Mouse (Mus musculus) heart, postnatal 0 days (tissue): ENCODE data around the gene Olfr283. TPM values are rescaled to one million over a fixed set of nuclear protein-coding genes. Genes with fewer than 3 reads are reported as not detected.
A peak's percentile ranks its signal among the peaks of the same experiment; 100 is the strongest.
"Not testable (repeated sequence)": the region's sequence is repeated elsewhere in the genome, so short reads cannot be mapped to it uniquely, and the experiment has no call there.

ENCODE experiments used
- ATAC-seq: fragments of 200-750 bp; cut with Nextera tagmentation; 2 replicates; pipeline ENCODE4 v1.8.0; 2017; ENCODE audit warnings: low read depth, moderate number of reproducible peaks, moderate library complexity; ENCODE audit not compliant: insufficient read depth
- DNase-seq: peaks from one replicate; pipeline ENCODE4 v3.0.0-alpha.2; 2016; ENCODE audit warnings: low spot score
- H3K27ac ChIP-seq: fragments of 300-500 bp; sonication (generic); 2 replicates; pipeline ENCODE4 v1.5.1; 2014; ENCODE audit warnings: low read depth, mild to moderate bottlenecking
- H3K27me3 ChIP-seq: fragments of 300-500 bp; sonication (generic); 2 replicates; pipeline ENCODE4 v1.6.1; 2014; ENCODE audit warnings: low read length, mixed read lengths; ENCODE audit not compliant: control insufficient read depth, insufficient read depth
- H3K36me3 ChIP-seq: fragments of 300-500 bp; sonication (generic); replicated peaks from 2 replicates; pipeline ENCODE4 v1.6.1; 2014; ENCODE audit warnings: low read length, mixed read lengths; ENCODE audit not compliant: control insufficient read depth, insufficient read depth
- H3K4me1 ChIP-seq: fragments of 300-500 bp; sonication (generic); 2 replicates; pipeline ENCODE4 v1.6.1; 2014; ENCODE audit warnings: antibody characterized with exemption; ENCODE audit not compliant: control insufficient read depth, insufficient read depth
- H3K4me2 ChIP-seq: fragments of 300-500 bp; sonication (generic); 2 replicates; pipeline ENCODE4 v1.6.1; 2014; ENCODE audit warnings: low read depth, mild to moderate bottlenecking, low read length, moderate library complexity
- H3K4me3 ChIP-seq: fragments of 300-500 bp; sonication (generic); 2 replicates; pipeline ENCODE4 v1.5.1; 2014; ENCODE audit warnings: low read depth, low read length
- H3K9ac ChIP-seq: fragments of 300-500 bp; sonication (generic); replicated peaks from 2 replicates; pipeline ENCODE4 v1.6.1; 2014; ENCODE audit warnings: low read depth, low read length, mixed read lengths
- H3K9me3 ChIP-seq: fragments of 300-500 bp; sonication (generic); replicated peaks from 2 replicates; pipeline ENCODE4 v1.6.1; 2016; ENCODE audit warnings: low read length; ENCODE audit not compliant: control insufficient read depth
- CTCF ChIP-seq: IDR thresholded peaks from 2 replicates; pipeline ENCODE4 v1.5.1; 2016; ENCODE audit warnings: antibody characterized with exemption, control low read depth, low read depth
- EP300 ChIP-seq: IDR thresholded peaks from 2 replicates; pipeline ENCODE4 v1.6.1; 2016; ENCODE audit warnings: antibody characterized with exemption, low read depth
- WGBS: fragments of 180-500 bp; shearing (Covaris S2); extraction: QIAGEN DNeasy Blood & Tissue Kit; methylation state at CpG from one replicate; pipeline ENCODE4 v1.1.7; 2014; 5-methylcytosine and 5-hydroxymethylcytosine counted together
- polyA plus RNA-seq: library from polyadenylated mRNA; unstranded; fragments of >200 nt; fragmentation: Nextera tagmentation; extraction: Ambion mirVana; gene quantifications from 2 replicates; pipeline ENCODE4 v1.2.1, GENCODE M21; 2015
- total RNA-seq: library from RNA; depleted of rRNA; stranded (reverse); fragments of >200 nt; gene quantifications from 2 replicates; pipeline ENCODE4 v1.2.3, GENCODE M21; 2014; ENCODE audit warnings: low replicate concordance

Olfr283 gene
- total and polyA plus RNA-seq, 2 experiments from 2014 or later: not detected

DNA sequence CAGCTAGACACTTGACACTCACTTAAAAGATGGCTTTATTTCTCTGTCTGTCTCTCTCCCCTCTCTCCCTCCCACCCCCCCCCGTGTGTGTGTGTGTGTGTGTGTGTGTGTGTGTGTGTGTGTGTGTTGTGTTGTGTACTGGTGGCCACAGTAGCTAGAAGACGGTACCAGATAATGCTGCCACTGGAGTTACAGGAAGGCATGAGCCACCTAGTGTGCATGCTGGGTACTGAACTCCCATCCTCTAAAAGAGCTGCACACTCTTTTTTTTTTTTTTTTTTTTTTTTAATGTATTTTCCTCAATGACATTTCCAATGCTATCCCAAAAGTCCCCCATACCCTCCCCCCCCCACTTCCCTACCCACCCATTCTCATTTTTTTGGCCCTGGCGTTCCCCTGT, 36.5 kb upstream of the Olfr283 start:
- H3K27me3 ChIP-seq, H3K4me1 ChIP-seq, H3K9ac ChIP-seq, ATAC-seq, H3K27ac ChIP-seq, H3K36me3 ChIP-seq, H3K9me3 ChIP-seq, H3K4me3 ChIP-seq, H3K4me2 ChIP-seq, DNase-seq: not testable (repeated sequence)
- TF ChIP-seq CTCF: peak; percentile 21
- WGBS: 0% methylated on average over 1 of the region's 3 CpGs

GRCm38 (mm10) chr15:98416802-98417201, 36.1 kb upstream of the Olfr283 start:
- not testable (repeated sequence) for H3K36me3 ChIP-seq, H3K4me1 ChIP-seq, DNase-seq, H3K27ac ChIP-seq, H3K9ac ChIP-seq, H3K4me2 ChIP-seq, ATAC-seq, H3K9me3 ChIP-seq, H3K27me3 ChIP-seq, H3K4me3 ChIP-seq

DNA sequence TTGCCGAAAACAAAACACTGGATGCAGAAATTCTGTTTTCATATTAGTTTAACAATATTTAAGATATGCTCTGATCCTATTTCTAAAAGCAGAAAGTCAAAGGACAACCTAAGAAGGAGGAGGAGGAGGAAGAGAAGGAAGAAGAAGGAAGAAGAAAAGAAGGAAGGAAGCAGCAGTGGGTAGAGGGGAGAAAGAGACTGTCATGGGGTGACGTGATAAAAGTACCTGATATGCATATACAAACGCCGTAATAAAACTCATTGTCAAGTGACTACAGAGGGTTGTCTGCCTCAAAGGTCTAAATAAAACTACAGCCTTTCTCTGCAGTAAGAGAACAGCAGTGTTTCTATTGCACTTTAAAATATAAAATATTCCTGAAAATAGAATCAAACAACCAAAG, 35.2 kb upstream of the Olfr283 start:
- Histone ChIP-seq H3K9me3 (no peaks in the 10 kb centered on the region), H3K4me1 (no peaks in the 10 kb centered on the region), H3K4me2 (no peak overlapping the region), H3K27me3 (no peaks in the 10 kb centered on the region), H3K9ac (no peak overlapping the region), H3K36me3 (no peaks in the 10 kb centered on the region), H3K4me3 (no peak overlapping the region), H3K27ac (no peak overlapping the region)
- TF ChIP-seq CTCF (no peak), EP300 (no peak)
- WGBS: 67% methylated on average over 4 of the region's 4 CpGs
- ATAC-seq: no peak
- DNase-seq: no peak

GRCm38 (mm10) chr15:98410249-98410648, 29.5 kb upstream of the Olfr283 start:
- Histone ChIP-seq H3K27ac (no peak overlapping the region), H3K9ac (no peak overlapping the region), H3K4me2 (no peak overlapping the region), H3K36me3 (no peaks in the 10 kb centered on the region), H3K4me1 (no peaks in the 10 kb centered on the region), H3K9me3 (0 out of 2 replicates have a peak, but pooled peaks cover 11% of the 10 kb centered on the region), H3K27me3 (no peaks in the 10 kb centered on the region), H3K4me3 (no peak overlapping the region)
- ATAC-seq (no peak), DNase-seq (no peak)
- 88% methylated on average over 9 of the region's 9 CpGs for WGBS
- TF ChIP-seq EP300 (no peak), CTCF (no peak)

GRCm38 (mm10) chr15:98409635-98410034, 28.9 kb upstream of the Olfr283 start:
- WGBS: 73% methylated on average over 2 of the region's 2 CpGs
- DNase-seq (no peak), ATAC-seq (no peak)
- no peaks in the 10 kb centered on the region for H3K27me3 ChIP-seq
- H3K4me3 ChIP-seq: no peak overlapping the region
- H3K4me2 ChIP-seq: no peak overlapping the region
- H3K4me1 ChIP-seq: no peaks in the 10 kb centered on the region
- no peak for TF ChIP-seq CTCF
- no peak for TF ChIP-seq EP300
- H3K9me3 ChIP-seq: 0 out of 2 replicates have a peak, but pooled peaks cover 11% of the 10 kb centered on the region
- H3K9ac ChIP-seq: no peak overlapping the region
- H3K27ac ChIP-seq: no peak overlapping the region
- no peaks in the 10 kb centered on the region for H3K36me3 ChIP-seq

DNA sequence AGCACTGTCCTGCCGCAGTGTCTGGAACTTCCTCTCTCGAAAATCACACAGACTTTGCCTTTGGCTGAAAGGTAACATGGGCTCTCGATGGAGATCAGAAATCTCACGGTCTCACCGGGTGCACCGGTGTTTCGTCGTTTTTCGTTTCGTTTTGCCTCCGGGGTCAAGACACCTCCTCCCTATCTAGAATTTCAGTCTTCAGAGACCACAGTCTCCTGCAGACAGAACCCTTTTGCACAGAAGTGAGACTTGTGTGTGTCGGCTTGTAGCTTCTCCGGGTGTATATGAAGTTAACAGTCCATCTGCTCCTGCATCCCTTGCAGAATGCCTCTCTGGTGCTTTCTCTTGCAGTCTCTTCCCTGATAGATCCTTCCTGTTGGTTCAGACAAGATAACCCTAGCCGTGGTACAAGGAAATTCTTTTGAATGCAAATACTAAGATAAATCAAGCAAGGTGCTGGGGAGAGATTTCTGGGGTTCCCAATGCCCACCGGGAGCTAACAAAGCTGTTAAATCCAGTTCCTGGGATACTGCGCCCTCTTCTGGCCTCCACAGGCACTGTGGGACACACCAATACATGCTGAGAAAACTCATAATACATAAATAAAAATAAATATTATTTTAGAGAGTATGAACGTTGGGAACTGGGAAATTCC, 27.8 kb upstream of the Olfr283 start:
- H3K4me1 ChIP-seq: no peaks in the 10 kb centered on the region
- H3K4me2 ChIP-seq: no peak overlapping the region
- H3K27me3 ChIP-seq: no peaks in the 10 kb centered on the region
- 0 out of 2 replicates have a peak, but pooled peaks cover 11% of the 10 kb centered on the region for H3K9me3 ChIP-seq
- H3K9ac ChIP-seq: no peak overlapping the region
- 70% methylated on average over 17 of the region's 17 CpGs for WGBS
- H3K4me3 ChIP-seq: no peak overlapping the region
- no peaks in the 10 kb centered on the region for H3K36me3 ChIP-seq
- DNase-seq: no peak
- no peak for ATAC-seq
- H3K27ac ChIP-seq: no peak overlapping the region
- TF ChIP-seq CTCF (no peak), EP300 (no peak)
